Mouse (Mus musculus) megakaryocyte, embryonic 14.5 days (primary cell): Measurements from ENCODE around the gene Ank3.

Source experiments
- FLI1 ChIP-seq: IDR thresholded peaks from 2 replicates; pipeline ENCODE4 v1.6.1; 2012; ENCODE audit warnings: low read length, inconsistent platforms, mixed read lengths
- GATA1 ChIP-seq: IDR thresholded peaks from 3 replicates; pipeline ENCODE4 v1.6.1; 2012; ENCODE audit warnings: mixed read lengths, low read length, inconsistent platforms, borderline replicate concordance

- TF ChIP-seq FLI1 (no peak), GATA1 (no peak)
These were observed 404.7 kb downstream of the Ank3 start for GRCm38 (mm10) chr10:69803135-69803756.
